Mouse (Mus musculus) small intestine, adult 2 months (tissue): ENCODE results near the gene Lrch4.

ENCODE experiments used
- CTCF ChIP-seq: fragments of 200-500 bp; IDR thresholded peaks from 2 replicates; pipeline ENCODE4 v1.5.1; 2012; ENCODE audit warnings: low read depth, mild to moderate bottlenecking, control low read depth, inconsistent platforms, low read length, moderate library complexity, mixed read lengths; ENCODE audit not compliant: insufficient replicate concordance, insufficient read length; ENCODE audit errors: extremely low read depth
- POLR2A ChIP-seq: fragments of 200-500 bp; IDR thresholded peaks from 2 replicates; pipeline ENCODE4 v1.6.1; 2012; ENCODE audit warnings: low read depth, mild to moderate bottlenecking, control low read depth, inconsistent platforms, low read length, moderate library complexity

DNA sequence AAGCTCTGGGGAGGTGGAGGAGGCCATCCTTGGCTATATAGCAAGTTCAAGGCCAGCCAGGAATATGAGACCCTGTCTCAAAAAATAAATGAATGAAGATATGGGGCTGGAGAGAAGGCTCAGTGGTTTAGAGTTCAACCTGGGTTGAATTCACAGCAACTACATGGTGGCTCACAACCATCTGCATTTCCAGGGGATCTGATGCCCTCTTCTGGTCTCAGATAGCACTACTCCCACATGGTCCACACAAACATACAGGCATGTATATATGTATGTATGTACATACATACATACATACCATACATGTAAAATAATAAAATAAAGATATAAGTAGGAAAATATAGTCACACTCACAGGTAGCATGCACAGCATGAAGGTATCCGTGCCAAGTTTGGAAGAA, 41.3 kb downstream of the Lrch4 start:
- TF ChIP-seq CTCF (no peak), POLR2A (no peak)
